Mouse (Mus musculus): ENCODE measurements around the gene Phactr4. TPM values are rescaled to one million over a fixed set of nuclear protein-coding genes. Genes with fewer than 3 reads are reported as not detected.

Gene Phactr4
- polyA plus RNA-seq, 1 experiment from 2014 or later = 8.9 TPM

GRCm38 (mm10) chr4:132385771-132386410, 36.4 kb downstream of the Phactr4 start:
- no peaks in the 10 kb centered on the region for H3K4me1 ChIP-seq
- H3K36me3 ChIP-seq (replicated peaks) = no peaks in the 10 kb centered on the region
- ATAC-seq (replicated peaks) = no peak
- H3K9ac ChIP-seq = no peak overlapping the region
- H3K27me3 ChIP-seq (replicated peaks) = no peaks in the 10 kb centered on the region
- WGBS = 68% methylated on average over 8 of the region's 8 CpGs
- H3K4me2 ChIP-seq = no peak overlapping the region
- no peak overlapping the region for H3K4me3 ChIP-seq
- no peak overlapping the region for H3K27ac ChIP-seq
- no peaks in the 10 kb centered on the region for H3K9me3 ChIP-seq

- no peak overlapping the region for H3K4me3 ChIP-seq
- 87% methylated on average over 3 of the region's 3 CpGs for WGBS
- no peaks in the 10 kb centered on the region for H3K27me3 ChIP-seq (replicated peaks)
- no peaks in the 10 kb centered on the region for H3K4me1 ChIP-seq
- no peak overlapping the region for H3K9ac ChIP-seq
- no peak overlapping the region for H3K27ac ChIP-seq
- no peaks in the 10 kb centered on the region for H3K9me3 ChIP-seq
- no peak for ATAC-seq (replicated peaks)
- no peak overlapping the region for H3K4me2 ChIP-seq
- H3K36me3 ChIP-seq (replicated peaks) = no peaks in the 10 kb centered on the region
Observed at GRCm38 (mm10) chr4:132383455-132383854, 38.8 kb downstream of the Phactr4 start.

GRCm38 (mm10) chr4:132382296-132382695, 40.0 kb downstream of the Phactr4 start:
- no peak for ATAC-seq (replicated peaks)
- Histone ChIP-seq H3K36me3 (replicated peaks) (no peaks in the 10 kb centered on the region), H3K27ac (no peak overlapping the region), H3K9ac (no peak overlapping the region), H3K4me3 (no peak overlapping the region), H3K27me3 (replicated peaks) (no peaks in the 10 kb centered on the region), H3K4me1 (no peaks in the 10 kb centered on the region), H3K4me2 (no peak overlapping the region), H3K9me3 (no peaks in the 10 kb centered on the region)
- WGBS = 87% methylated on average over 4 of the region's 4 CpGs

GRCm38 (mm10) chr4:132380965-132381616, 41.2 kb downstream of the Phactr4 start:
- Histone ChIP-seq H3K9me3 (no peaks in the 10 kb centered on the region), H3K9ac (no peak overlapping the region), H3K27me3 (replicated peaks) (no peaks in the 10 kb centered on the region), H3K4me3 (no peak overlapping the region), H3K4me1 (no peaks in the 10 kb centered on the region), H3K27ac (no peak overlapping the region), H3K36me3 (replicated peaks) (no peaks in the 10 kb centered on the region), H3K4me2 (no peak overlapping the region)
- WGBS = 98% methylated on average over 2 of the region's 2 CpGs
- no peak for ATAC-seq (replicated peaks)

- Histone ChIP-seq H3K4me3 (no peak overlapping the region), H3K9ac (no peak overlapping the region), H3K27me3 (replicated peaks) (no peaks in the 10 kb centered on the region), H3K4me2 (no peak overlapping the region), H3K9me3 (no peaks in the 10 kb centered on the region), H3K27ac (no peak overlapping the region), H3K36me3 (replicated peaks) (peaks cover 1% of the 10 kb centered on the region), H3K4me1 (no peaks in the 10 kb centered on the region)
- no peak for ATAC-seq (replicated peaks)
- 97% methylated on average over 1 of the region's 1 CpGs for WGBS
Observed at GRCm38 (mm10) chr4:132373820-132374219, 48.5 kb downstream of the Phactr4 start.

GRCm38 (mm10) chr4:132369953-132370750, 52.1 kb downstream of the Phactr4 start:
- Histone ChIP-seq H3K27ac (no peak overlapping the region), H3K36me3 (replicated peaks) (peaks cover 6% of the 10 kb centered on the region), H3K9me3 (no peaks in the 10 kb centered on the region), H3K4me1 (no peaks in the 10 kb centered on the region), H3K9ac (no peak overlapping the region), H3K4me3 (no peak overlapping the region), H3K4me2 (no peak overlapping the region), H3K27me3 (replicated peaks) (no peaks in the 10 kb centered on the region)
- 80% methylated on average over 8 of the region's 8 CpGs for WGBS
- no peak for ATAC-seq (replicated peaks)

- ATAC-seq (replicated peaks) = no peak
- no peak overlapping the region for H3K4me2 ChIP-seq
- no peak overlapping the region for H3K9ac ChIP-seq
- 96% methylated on average over 18 of the region's 18 CpGs for WGBS
- H3K36me3 ChIP-seq (replicated peaks) = peaks cover 15% of the 10 kb centered on the region
- H3K27ac ChIP-seq = no peak overlapping the region
- H3K4me1 ChIP-seq = no peaks in the 10 kb centered on the region
- H3K27me3 ChIP-seq (replicated peaks) = no peaks in the 10 kb centered on the region
- H3K9me3 ChIP-seq = no peaks in the 10 kb centered on the region
- no peak overlapping the region for H3K4me3 ChIP-seq
Observed at GRCm38 (mm10) chr4:132367480-132368201, 54.6 kb downstream of the Phactr4 start.

GRCm38 (mm10) chr4:132365450-132366060, 56.7 kb downstream of the Phactr4 start:
- Histone ChIP-seq H3K9me3 (no peaks in the 10 kb centered on the region), H3K27ac (no peak overlapping the region), H3K27me3 (replicated peaks) (no peaks in the 10 kb centered on the region), H3K36me3 (replicated peaks) (peaks cover 17% of the 10 kb centered on the region), H3K4me2 (no peak overlapping the region), H3K9ac (no peak overlapping the region), H3K4me1 (no peaks in the 10 kb centered on the region), H3K4me3 (no peak overlapping the region)
- WGBS = 84% methylated on average over 13 of the region's 13 CpGs
- ATAC-seq (replicated peaks) = no peak

GRCm38 (mm10) chr4:132363487-132363886, 58.8 kb downstream of the Phactr4 start:
- Histone ChIP-seq H3K27ac (no peak overlapping the region), H3K4me2 (no peak overlapping the region), H3K4me3 (no peak overlapping the region), H3K9ac (no peak overlapping the region), H3K9me3 (no peaks in the 10 kb centered on the region), H3K36me3 (replicated peaks) (peaks cover 20% of the 10 kb centered on the region), H3K4me1 (no peaks in the 10 kb centered on the region), H3K27me3 (replicated peaks) (no peaks in the 10 kb centered on the region)
- 95% methylated on average over 11 of the region's 11 CpGs for WGBS
- ATAC-seq (replicated peaks) = no peak

- no peak for ATAC-seq (replicated peaks)
- Histone ChIP-seq H3K27ac (no peak overlapping the region), H3K36me3 (replicated peaks) (peaks cover 26% of the 10 kb centered on the region; the same call in 1 of the 2 replicates), H3K4me1 (no peaks in the 10 kb centered on the region), H3K27me3 (replicated peaks) (no peaks in the 10 kb centered on the region), H3K4me2 (no peak overlapping the region), H3K9ac (no peak overlapping the region), H3K4me3 (no peak overlapping the region), H3K9me3 (no peaks in the 10 kb centered on the region)
- 92% methylated on average over 4 of the region's 4 CpGs for WGBS
Observed at GRCm38 (mm10) chr4:132359510-132359909, 62.8 kb downstream of the Phactr4 start.

- Histone ChIP-seq H3K27me3 (replicated peaks) (no peaks in the 10 kb centered on the region), H3K4me1 (peaks cover 17% of the 10 kb centered on the region), H3K9me3 (no peaks in the 10 kb centered on the region), H3K9ac (no peak overlapping the region), H3K4me2 (no peak overlapping the region), H3K36me3 (replicated peaks) (peaks cover 23% of the 10 kb centered on the region; the same call in 1 of the 2 replicates), H3K4me3 (no peak overlapping the region), H3K27ac (no peak overlapping the region)
- no peak for ATAC-seq (replicated peaks)
- 38% methylated on average over 12 of the region's 12 CpGs for WGBS
Observed at GRCm38 (mm10) chr4:132356170-132356569, 66.1 kb downstream of the Phactr4 start.

- no peak for ATAC-seq (replicated peaks)
- peaks cover 17% of the 10 kb centered on the region for H3K4me1 ChIP-seq
- H3K27me3 ChIP-seq (replicated peaks) = no peaks in the 10 kb centered on the region
- H3K9me3 ChIP-seq = no peaks in the 10 kb centered on the region
- H3K4me3 ChIP-seq = no peak overlapping the region
- no peak overlapping the region for H3K4me2 ChIP-seq
- 92% methylated on average over 3 of the region's 3 CpGs for WGBS
- peaks cover 23% of the 10 kb centered on the region; the same call in 1 of the 2 replicates for H3K36me3 ChIP-seq (replicated peaks)
- no peak overlapping the region for H3K9ac ChIP-seq
- no peak overlapping the region for H3K27ac ChIP-seq
Observed at GRCm38 (mm10) chr4:132355403-132355802, 66.9 kb downstream of the Phactr4 start.

All from midbrain, embryonic 15.5 days (tissue).